Mouse (Mus musculus): Measurements from ENCODE around the gene Eaf1. TPM values are rescaled to one million over a fixed set of nuclear protein-coding genes. Genes with fewer than 3 reads are reported as not detected.
A peak's percentile ranks its signal among the peaks of the same experiment; 100 is the strongest.

Eaf1 gene
- polyA plus RNA-seq, 1 experiment from 2014 or later: 27.1 TPM

DNA sequence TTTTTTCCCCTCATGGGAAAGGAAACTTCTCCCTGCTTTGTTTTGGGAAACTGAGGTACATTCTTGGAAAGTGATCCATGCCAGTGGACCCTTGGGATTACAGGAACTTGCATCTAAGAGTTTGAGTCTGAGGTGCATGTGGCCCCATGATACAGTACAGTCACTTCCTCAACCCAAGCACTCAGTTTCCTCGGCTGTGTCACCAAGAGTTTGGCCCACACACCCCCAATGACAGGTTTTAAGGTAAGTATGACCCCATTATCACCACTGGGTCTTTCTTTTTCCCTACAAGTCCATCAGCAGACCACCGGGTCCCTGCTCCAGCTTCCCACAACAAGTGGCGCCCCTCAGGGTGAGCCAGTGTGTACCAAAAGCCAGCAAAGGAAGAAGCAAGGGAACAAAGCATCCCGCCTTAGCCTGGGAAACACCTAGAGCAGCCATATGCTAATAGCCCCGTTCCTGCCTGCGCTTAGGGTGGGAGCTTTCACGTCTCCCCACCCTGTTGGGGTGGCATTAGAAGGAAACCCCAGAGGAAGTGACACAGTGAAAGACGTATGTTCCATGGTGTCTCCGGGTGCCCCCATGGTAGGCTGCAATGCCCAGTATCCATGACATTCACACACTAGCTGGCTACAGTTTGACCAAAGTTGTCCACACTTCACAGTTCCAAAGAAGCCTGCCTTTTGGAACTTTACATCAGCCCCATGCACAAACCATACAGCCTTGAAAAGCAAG is 62.5 kb downstream of the Eaf1 start:
- H3K4me2 ChIP-seq: no peak overlapping the region
- no peak overlapping the region for H3K27ac ChIP-seq (ENCODE audit: low read depth)
- DNase-seq (no peak), ATAC-seq (ENCODE audit: insufficient read depth) (no peak)
- H3K27me3 ChIP-seq (ENCODE audit: insufficient read depth, low read length): no peaks in the 10 kb centered on the region
- no peaks in the 10 kb centered on the region for H3K36me3 ChIP-seq (ENCODE audit: insufficient read depth)
- no peak overlapping the region for H3K9ac ChIP-seq
- H3K9me3 ChIP-seq (ENCODE audit: low read depth, low read length): no peaks in the 10 kb centered on the region
- no peak overlapping the region for H3K4me3 ChIP-seq (ENCODE audit: low read depth, low read length)
- 79% methylated on average over 9 of the region's 9 CpGs for WGBS
- peaks cover 9% of the 10 kb centered on the region for H3K4me1 ChIP-seq (ENCODE audit: insufficient read depth)
- no peak for TF ChIP-seq CTCF (IDR thresholded peaks at IDR 0.05; ENCODE audit: low read depth)

DNA sequence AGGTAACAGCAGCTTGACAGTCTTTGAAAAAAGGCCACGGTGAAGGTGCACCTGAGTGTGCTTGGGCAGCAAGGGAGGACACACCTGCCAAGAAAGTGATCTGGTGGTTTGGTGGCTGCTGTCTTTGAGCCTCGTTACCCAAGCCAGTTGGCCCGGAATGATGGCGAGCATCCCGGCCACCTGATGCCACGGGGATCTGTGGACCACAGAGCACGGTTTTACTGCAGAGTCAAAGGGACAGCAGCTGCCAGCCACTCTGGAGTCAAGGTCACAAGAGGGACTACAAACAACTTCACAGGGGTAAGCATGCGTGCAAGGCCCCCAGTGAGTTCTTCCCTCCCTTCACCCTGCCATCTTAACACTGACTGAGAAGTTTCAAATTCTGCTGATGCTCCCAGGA is 63.1 kb downstream of the Eaf1 start:
- H3K9me3 ChIP-seq (ENCODE audit: low read depth, low read length): no peaks in the 10 kb centered on the region
- 83% methylated on average over 8 of the region's 8 CpGs for WGBS
- H3K4me1 ChIP-seq (ENCODE audit: insufficient read depth): peaks cover 9% of the 10 kb centered on the region
- H3K4me2 ChIP-seq: no peak overlapping the region
- H3K9ac ChIP-seq: no peak overlapping the region
- no peak overlapping the region for H3K4me3 ChIP-seq (ENCODE audit: low read depth, low read length)
- DNase-seq (no peak), ATAC-seq (ENCODE audit: insufficient read depth) (no peak)
- no peaks in the 10 kb centered on the region for H3K36me3 ChIP-seq (ENCODE audit: insufficient read depth)
- no peaks in the 10 kb centered on the region for H3K27me3 ChIP-seq (ENCODE audit: insufficient read depth, low read length)
- H3K27ac ChIP-seq (ENCODE audit: low read depth): no peak overlapping the region
- TF ChIP-seq CTCF (IDR thresholded peaks at IDR 0.05; ENCODE audit: low read depth): no peak

DNA sequence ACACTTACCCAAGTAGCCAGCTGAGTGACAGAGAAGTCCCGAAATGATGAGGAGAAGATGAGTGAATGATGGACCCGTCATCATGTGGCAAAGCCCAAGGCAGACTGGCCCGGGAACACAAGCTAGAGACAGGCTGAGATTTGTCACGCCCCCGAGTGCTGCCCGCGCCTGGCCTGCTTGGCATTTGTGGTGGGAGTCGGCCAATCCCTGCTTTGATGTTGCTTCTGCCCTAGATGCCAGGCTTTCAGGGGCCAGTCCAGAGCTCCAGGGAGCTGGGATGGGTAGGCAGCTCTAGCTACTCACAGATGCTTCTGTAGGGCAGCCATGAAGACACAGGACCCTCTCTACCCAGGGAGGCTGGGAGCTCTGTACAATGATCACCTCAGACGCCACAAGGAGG is 63.6 kb downstream of the Eaf1 start:
- no peak overlapping the region for H3K27ac ChIP-seq (ENCODE audit: low read depth)

DNA sequence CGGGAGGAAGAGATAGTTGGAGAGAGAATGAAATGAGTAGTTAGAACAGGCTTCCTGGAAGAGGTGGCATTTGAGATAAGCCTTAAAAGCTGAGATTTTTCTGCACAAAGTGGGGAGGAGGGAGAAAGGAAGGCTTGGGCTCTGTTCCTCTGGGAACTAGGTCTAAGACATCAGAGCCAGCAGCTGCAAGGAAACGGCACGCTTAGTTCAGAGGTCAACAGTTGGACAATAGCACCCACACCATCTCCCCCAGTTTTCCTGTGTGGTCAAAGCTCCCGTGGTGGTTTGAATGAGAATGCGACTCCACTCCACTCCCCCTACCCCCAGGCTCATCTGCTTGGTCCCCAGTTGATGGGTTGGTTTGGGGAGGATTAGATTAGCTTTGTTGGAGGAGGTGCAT is 65.0 kb downstream of the Eaf1 start:
- no peaks in the 10 kb centered on the region for H3K36me3 ChIP-seq (ENCODE audit: insufficient read depth)
- no peak overlapping the region for H3K4me2 ChIP-seq
- H3K9me3 ChIP-seq (ENCODE audit: low read depth, low read length): no peaks in the 10 kb centered on the region
- H3K27ac ChIP-seq (ENCODE audit: low read depth): no peak overlapping the region
- ATAC-seq (ENCODE audit: insufficient read depth) (no peak), DNase-seq (peak; percentile 75)
- 27% methylated on average over 5 of the region's 5 CpGs for WGBS
- no peak for TF ChIP-seq CTCF (IDR thresholded peaks at IDR 0.05; ENCODE audit: low read depth)
- peaks cover 9% of the 10 kb centered on the region for H3K4me1 ChIP-seq (ENCODE audit: insufficient read depth)
- no peak overlapping the region for H3K9ac ChIP-seq
- no peak overlapping the region for H3K4me3 ChIP-seq (ENCODE audit: low read depth, low read length)
- H3K27me3 ChIP-seq (ENCODE audit: insufficient read depth, low read length): no peaks in the 10 kb centered on the region

More for the DNA sequence above, 63.6 kb downstream of the Eaf1 start:
- no peak overlapping the region for H3K4me2 ChIP-seq
- no peaks in the 10 kb centered on the region for H3K36me3 ChIP-seq (ENCODE audit: insufficient read depth)
- H3K27me3 ChIP-seq (ENCODE audit: insufficient read depth, low read length): no peaks in the 10 kb centered on the region
- peaks cover 9% of the 10 kb centered on the region for H3K4me1 ChIP-seq (ENCODE audit: insufficient read depth)
- no peak for DNase-seq
- no peaks in the 10 kb centered on the region for H3K9me3 ChIP-seq (ENCODE audit: low read depth, low read length)
- no peak overlapping the region for H3K4me3 ChIP-seq (ENCODE audit: low read depth, low read length)
- TF ChIP-seq CTCF (IDR thresholded peaks at IDR 0.05; ENCODE audit: low read depth): no peak
- no peak overlapping the region for H3K9ac ChIP-seq
- ATAC-seq (ENCODE audit: insufficient read depth): no peak
- WGBS: 60% methylated on average over 9 of the region's 9 CpGs

Other genes with a start within 250 kb of the Eaf1 start
- gene Phf7, start 243.1 kb upstream of the Eaf1 start, polyA plus RNA-seq (2014; fragmentation: Nextera tagmentation; extraction: Ambion mirVana): 11.8 and 16.5 TPM in 2 replicates
- 83.1 and 91.5 TPM in 2 replicates for gene Bap1, start 242.9 kb upstream of the Eaf1 start, polyA plus RNA-seq (2014; fragmentation: Nextera tagmentation; extraction: Ambion mirVana)
- gene Dnah1, start 170.5 kb upstream of the Eaf1 start, polyA plus RNA-seq (2014; fragmentation: Nextera tagmentation; extraction: Ambion mirVana): 4.1 and 4.6 TPM in 2 replicates
- gene Capn7, start 157.8 kb upstream of the Eaf1 start, polyA plus RNA-seq (2014; fragmentation: Nextera tagmentation; extraction: Ambion mirVana): 37.4 and 38.3 TPM in 2 replicates
- gene Sh3bp5, start 58.3 kb upstream of the Eaf1 start, polyA plus RNA-seq (2014; fragmentation: Nextera tagmentation; extraction: Ambion mirVana): 12.8 and 14.8 TPM in 2 replicates
- gene Mettl6, start 641 bp downstream of the Eaf1 start, polyA plus RNA-seq (2014; fragmentation: Nextera tagmentation; extraction: Ambion mirVana): 52.9 and 57.3 TPM in 2 replicates
- 0.14 and 0.43 TPM in 2 replicates for gene Colq, start 96.9 kb downstream of the Eaf1 start, polyA plus RNA-seq (2014; fragmentation: Nextera tagmentation; extraction: Ambion mirVana)
- gene Gm49387, start 146.5 kb downstream of the Eaf1 start, polyA plus RNA-seq (2014; fragmentation: Nextera tagmentation; extraction: Ambion mirVana): 0.18 TPM in 1 of 2 replicates, not detected in the other
- 23.1 and 28.9 TPM in 2 replicates for gene Btd, start 146.6 kb downstream of the Eaf1 start, polyA plus RNA-seq (2014; fragmentation: Nextera tagmentation; extraction: Ambion mirVana)
- 9.3 and 10.4 TPM in 2 replicates for gene Hacl1, start 146.9 kb downstream of the Eaf1 start, polyA plus RNA-seq (2014; fragmentation: Nextera tagmentation; extraction: Ambion mirVana)